Mouse (Mus musculus) heart, adult 2 months (tissue): Measurements from ENCODE around the gene Il1rap.

ENCODE experiments used
- CTCF ChIP-seq: fragments of 200-600 bp; IDR thresholded peaks from 2 replicates; pipeline ENCODE4 v1.8.1; 2022; ENCODE audit warnings: antibody characterized with exemption, mild to moderate bottlenecking, moderate library complexity
- EP300 ChIP-seq: fragments of 200-500 bp; IDR thresholded peaks from 2 replicates; pipeline ENCODE4 v1.6.1; 2011; ENCODE audit warnings: low read depth, low read length, control low read depth; ENCODE audit not compliant: insufficient read depth
- POLR2A ChIP-seq: fragments of 200-500 bp; IDR thresholded peaks from 2 replicates; pipeline ENCODE4 v1.6.1; 2011; ENCODE audit warnings: mild to moderate bottlenecking, low read depth, low read length, control low read depth; ENCODE audit not compliant: insufficient read depth

GRCm38 (mm10) chr16:26574173-26574572, 7.3 kb upstream of the Il1rap start:
- TF ChIP-seq CTCF = no peak
- no peak for TF ChIP-seq EP300
- TF ChIP-seq POLR2A = no peak
